Mouse (Mus musculus): Measurements from ENCODE around the gene Cyp2u1. TPM values are rescaled to one million over a fixed set of nuclear protein-coding genes. Genes with fewer than 3 reads are reported as not detected.

Gene Cyp2u1
- polyA plus RNA-seq, 1 experiment from 2014 or later, result 9.4 TPM

GRCm38 (mm10) chr3:131251601-131252000 lies 51.4 kb downstream of the Cyp2u1 start:
- no peaks in the 10 kb centered on the region for H3K27me3 ChIP-seq (replicated peaks; ENCODE audit: control insufficient read depth, insufficient read depth, low read length)
- no peak overlapping the region for H3K4me3 ChIP-seq (ENCODE audit: low read length)
- H3K9me3 ChIP-seq (ENCODE audit: control insufficient read depth, low read length), result no peaks in the 10 kb centered on the region
- no peak overlapping the region for H3K9ac ChIP-seq (ENCODE audit: low read depth, low read length)
- H3K27ac ChIP-seq (ENCODE audit: low read depth, low read length), result no peak overlapping the region
- ATAC-seq, result no peak
- no peak overlapping the region for H3K4me2 ChIP-seq (ENCODE audit: low read length)
- 94% methylated on average over 7 of the region's 7 CpGs for WGBS
- H3K36me3 ChIP-seq (ENCODE audit: control insufficient read depth, insufficient read depth, low read length), result no peaks in the 10 kb centered on the region
- H3K4me1 ChIP-seq (ENCODE audit: control insufficient read depth, insufficient read depth, low read depth, low read length), result no peaks in the 10 kb centered on the region

DNA sequence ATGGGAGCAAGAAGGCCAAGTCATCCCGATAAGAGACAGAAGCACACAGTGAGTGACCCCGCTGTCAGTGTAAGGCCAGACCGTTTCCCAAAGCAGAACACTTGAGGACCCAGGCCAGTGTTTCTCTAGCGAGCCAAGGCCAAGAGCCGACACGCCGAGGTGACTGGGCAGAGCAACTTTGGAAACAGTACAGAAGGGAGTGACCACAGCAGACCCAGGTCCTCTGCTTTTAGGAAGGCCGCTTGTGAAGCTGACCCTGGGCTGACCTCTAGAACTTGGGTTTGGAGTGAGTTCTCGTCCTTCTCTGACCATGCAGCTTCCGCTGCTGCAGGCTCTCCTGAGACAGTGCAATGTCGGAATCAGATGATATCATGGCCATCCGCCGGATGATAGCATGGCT lies 52.0 kb downstream of the Cyp2u1 start:
- Histone ChIP-seq H3K9me3 (ENCODE audit: control insufficient read depth, low read length) (no peaks in the 10 kb centered on the region), H3K27ac (ENCODE audit: low read depth, low read length) (no peak overlapping the region), H3K36me3 (ENCODE audit: control insufficient read depth, insufficient read depth, low read length) (no peaks in the 10 kb centered on the region), H3K4me2 (ENCODE audit: low read length) (no peak overlapping the region), H3K27me3 (replicated peaks; ENCODE audit: control insufficient read depth, insufficient read depth, low read length) (no peaks in the 10 kb centered on the region), H3K4me1 (ENCODE audit: control insufficient read depth, insufficient read depth, low read depth, low read length) (no peaks in the 10 kb centered on the region), H3K4me3 (ENCODE audit: low read length) (no peak overlapping the region), H3K9ac (ENCODE audit: low read depth, low read length) (no peak overlapping the region)
- ATAC-seq, result no peak
- 87% methylated on average over 13 of the region's 13 CpGs for WGBS

GRCm38 (mm10) chr3:131250283-131250682 lies 52.7 kb downstream of the Cyp2u1 start:
- Histone ChIP-seq H3K4me3 (ENCODE audit: low read length) (no peak overlapping the region), H3K36me3 (ENCODE audit: control insufficient read depth, insufficient read depth, low read length) (no peaks in the 10 kb centered on the region), H3K27ac (ENCODE audit: low read depth, low read length) (no peak overlapping the region), H3K4me2 (ENCODE audit: low read length) (no peak overlapping the region), H3K9me3 (ENCODE audit: control insufficient read depth, low read length) (no peaks in the 10 kb centered on the region), H3K27me3 (replicated peaks; ENCODE audit: control insufficient read depth, insufficient read depth, low read length) (no peaks in the 10 kb centered on the region), H3K4me1 (ENCODE audit: control insufficient read depth, insufficient read depth, low read depth, low read length) (no peaks in the 10 kb centered on the region), H3K9ac (ENCODE audit: low read depth, low read length) (no peak overlapping the region)
- no peak for ATAC-seq
- 94% methylated on average over 2 of the region's 2 CpGs for WGBS

GRCm38 (mm10) chr3:131248444-131248843 lies 54.6 kb downstream of the Cyp2u1 start:
- Histone ChIP-seq H3K9ac (ENCODE audit: low read depth, low read length) (no peak overlapping the region), H3K27ac (ENCODE audit: low read depth, low read length) (no peak overlapping the region), H3K36me3 (ENCODE audit: control insufficient read depth, insufficient read depth, low read length) (no peaks in the 10 kb centered on the region), H3K4me2 (ENCODE audit: low read length) (no peak overlapping the region), H3K27me3 (replicated peaks; ENCODE audit: control insufficient read depth, insufficient read depth, low read length) (no peaks in the 10 kb centered on the region), H3K4me1 (ENCODE audit: control insufficient read depth, insufficient read depth, low read depth, low read length) (no peaks in the 10 kb centered on the region), H3K9me3 (ENCODE audit: control insufficient read depth, low read length) (no peaks in the 10 kb centered on the region), H3K4me3 (ENCODE audit: low read length) (no peak overlapping the region)
- WGBS, result 90% methylated on average over 10 of the region's 10 CpGs
- ATAC-seq, result no peak

DNA sequence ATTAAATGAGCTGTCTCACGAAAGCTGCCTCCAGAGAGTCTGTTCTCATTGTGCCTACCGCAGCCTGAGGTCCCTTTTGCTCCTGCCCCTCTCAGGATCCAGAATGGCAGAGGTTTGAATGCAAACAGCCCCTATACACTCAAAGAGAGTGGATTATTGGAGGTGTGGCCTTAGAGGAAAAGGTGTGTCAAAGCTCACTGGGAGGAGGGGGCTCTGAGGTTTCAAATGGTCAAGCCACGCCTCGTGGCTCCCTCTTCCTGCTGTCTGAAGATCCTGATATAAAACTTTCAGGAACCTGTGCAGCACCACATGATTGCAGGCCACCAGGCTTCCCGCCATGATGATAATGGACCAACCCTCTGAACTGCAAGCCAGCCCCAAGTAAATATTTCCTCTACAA lies 55.2 kb downstream of the Cyp2u1 start:
- H3K4me1 ChIP-seq (ENCODE audit: control insufficient read depth, insufficient read depth, low read depth, low read length), result no peaks in the 10 kb centered on the region
- no peak for ATAC-seq
- no peak overlapping the region for H3K4me2 ChIP-seq (ENCODE audit: low read length)
- H3K27me3 ChIP-seq (replicated peaks; ENCODE audit: control insufficient read depth, insufficient read depth, low read length), result no peaks in the 10 kb centered on the region
- 90% methylated on average over 5 of the region's 5 CpGs for WGBS
- no peak overlapping the region for H3K9ac ChIP-seq (ENCODE audit: low read depth, low read length)
- H3K4me3 ChIP-seq (ENCODE audit: low read length), result no peak overlapping the region
- no peak overlapping the region for H3K27ac ChIP-seq (ENCODE audit: low read depth, low read length)
- H3K36me3 ChIP-seq (ENCODE audit: control insufficient read depth, insufficient read depth, low read length), result no peaks in the 10 kb centered on the region
- H3K9me3 ChIP-seq (ENCODE audit: control insufficient read depth, low read length), result no peaks in the 10 kb centered on the region

GRCm38 (mm10) chr3:131247447-131247846 lies 55.6 kb downstream of the Cyp2u1 start:
- Histone ChIP-seq H3K9me3 (ENCODE audit: control insufficient read depth, low read length) (no peaks in the 10 kb centered on the region), H3K4me3 (ENCODE audit: low read length) (no peak overlapping the region), H3K36me3 (ENCODE audit: control insufficient read depth, insufficient read depth, low read length) (no peaks in the 10 kb centered on the region), H3K27ac (ENCODE audit: low read depth, low read length) (no peak overlapping the region), H3K27me3 (replicated peaks; ENCODE audit: control insufficient read depth, insufficient read depth, low read length) (no peaks in the 10 kb centered on the region), H3K4me1 (ENCODE audit: control insufficient read depth, insufficient read depth, low read depth, low read length) (no peaks in the 10 kb centered on the region), H3K9ac (ENCODE audit: low read depth, low read length) (no peak overlapping the region), H3K4me2 (ENCODE audit: low read length) (no peak overlapping the region)
- 81% methylated on average over 6 of the region's 6 CpGs for WGBS
- no peak for ATAC-seq

DNA sequence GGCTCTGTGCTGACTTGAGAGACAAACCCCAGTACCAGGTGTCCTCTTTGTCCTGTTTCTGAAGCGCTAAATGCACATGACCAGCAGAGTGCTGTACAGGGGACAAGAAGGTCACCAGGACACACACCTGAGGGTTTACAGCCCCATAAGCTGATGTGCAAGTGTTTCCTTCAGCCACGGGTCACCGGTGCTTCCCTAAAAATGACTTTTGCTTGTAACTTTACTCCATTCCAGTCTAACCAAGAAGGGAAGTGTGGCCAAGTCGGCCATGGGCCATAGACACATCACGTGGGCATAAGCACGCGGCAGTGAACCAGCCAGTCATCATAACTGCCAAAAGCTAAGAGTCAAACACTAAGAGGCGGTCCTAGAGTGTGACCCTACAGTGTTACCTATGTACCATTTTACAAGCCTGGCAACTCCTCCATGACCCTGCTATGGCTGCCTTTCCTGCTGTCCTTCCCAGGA lies 56.4 kb downstream of the Cyp2u1 start:
- no peak overlapping the region for H3K4me3 ChIP-seq (ENCODE audit: low read length)
- H3K9me3 ChIP-seq (ENCODE audit: control insufficient read depth, low read length), result no peaks in the 10 kb centered on the region
- H3K27ac ChIP-seq (ENCODE audit: low read depth, low read length), result no peak overlapping the region
- WGBS, result 94% methylated on average over 8 of the region's 8 CpGs
- no peak overlapping the region for H3K9ac ChIP-seq (ENCODE audit: low read depth, low read length)
- H3K36me3 ChIP-seq (ENCODE audit: control insufficient read depth, insufficient read depth, low read length), result no peaks in the 10 kb centered on the region
- no peak overlapping the region for H3K4me2 ChIP-seq (ENCODE audit: low read length)
- no peaks in the 10 kb centered on the region for H3K4me1 ChIP-seq (ENCODE audit: control insufficient read depth, insufficient read depth, low read depth, low read length)
- no peak for ATAC-seq
- H3K27me3 ChIP-seq (replicated peaks; ENCODE audit: control insufficient read depth, insufficient read depth, low read length), result no peaks in the 10 kb centered on the region

DNA sequence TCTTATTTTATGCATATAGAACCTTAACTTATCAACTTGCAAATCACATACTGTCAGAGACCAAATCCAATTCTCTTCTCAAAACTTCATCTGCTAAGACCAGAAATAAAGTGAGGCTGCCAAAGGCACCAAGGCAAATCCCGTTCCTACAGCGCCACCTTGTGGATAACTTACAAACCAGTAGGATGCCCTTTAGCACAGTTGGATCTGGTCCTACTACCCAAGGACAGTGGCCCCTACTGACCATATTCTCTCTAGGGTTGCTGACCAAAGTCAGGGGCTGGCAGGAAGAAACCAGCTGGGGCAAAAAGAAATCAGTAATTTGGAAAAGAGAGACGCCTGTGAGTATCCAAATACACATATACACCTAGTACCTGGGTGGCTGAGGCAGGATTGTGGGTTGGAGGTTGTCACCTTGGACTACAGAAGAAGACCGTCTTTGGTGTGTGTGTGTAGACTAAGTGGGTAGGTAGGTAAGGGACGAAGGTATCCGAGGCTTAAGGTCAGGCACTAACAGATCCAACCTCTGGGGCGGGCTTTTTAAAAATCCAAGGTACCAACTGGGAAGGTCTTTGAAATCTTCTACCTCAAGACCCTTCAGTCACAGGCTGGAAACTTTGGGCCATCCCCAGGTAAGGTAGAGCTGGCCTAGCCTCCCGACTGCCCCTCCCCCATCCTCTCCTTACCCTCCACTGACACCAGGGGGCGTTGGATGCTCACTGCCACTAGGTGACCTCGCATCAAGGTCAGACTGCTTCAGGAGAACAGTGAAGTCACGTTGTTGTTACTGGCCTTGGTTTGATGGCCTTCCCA lies 57.1 kb downstream of the Cyp2u1 start:
- Histone ChIP-seq H3K27me3 (replicated peaks; ENCODE audit: control insufficient read depth, insufficient read depth, low read length) (no peaks in the 10 kb centered on the region), H3K9ac (ENCODE audit: low read depth, low read length) (no peak overlapping the region), H3K36me3 (ENCODE audit: control insufficient read depth, insufficient read depth, low read length) (no peaks in the 10 kb centered on the region), H3K4me3 (ENCODE audit: low read length) (no peak overlapping the region), H3K4me2 (ENCODE audit: low read length) (no peak overlapping the region), H3K9me3 (ENCODE audit: control insufficient read depth, low read length) (no peaks in the 10 kb centered on the region), H3K4me1 (ENCODE audit: control insufficient read depth, insufficient read depth, low read depth, low read length) (no peaks in the 10 kb centered on the region), H3K27ac (ENCODE audit: low read depth, low read length) (no peak overlapping the region)
- 56% methylated on average over 11 of the region's 11 CpGs for WGBS
- peak; percentile 75 for ATAC-seq

Data from hindbrain, embryonic 16.5 days (tissue).